Mouse (Mus musculus) E14TG2a.4 (cell line): Measurements from ENCODE around the gene Tada3.

Experiments
- CTCF ChIP-seq: conservative IDR thresholded peaks from 2 replicates; pipeline ENCODE4 v1.5.1; 2014; ENCODE audit warnings: low read length
- POU5F1 ChIP-seq: IDR thresholded peaks from 2 replicates; pipeline ENCODE4 v1.6.1; 2014; ENCODE audit warnings: low read length, borderline replicate concordance

- no peak for TF ChIP-seq CTCF
- TF ChIP-seq POU5F1, result no peak
Observed at GRCm38 (mm10) chr6:113352820-113353219, 24.9 kb downstream of the Tada3 start.
